Comparison of ENCODE assay signal across 23 mouse cellular contexts in genomic region chr16:56528079-56528688, GRCm38 (mm10). TPM values are rescaled to one million over a fixed set of nuclear protein-coding genes. Genes with fewer than 3 reads are reported as not detected.
"Had no signal": no experiment of that assay in that cellular context is flagged by ENCODE, and none has a peak within 500 bp of the region (broad histone marks: within the 10 kb centered on the region; RNA-seq: fewer than 3 reads in every experiment).

No protein-coding gene starts in this region.

- H3K4me3 ChIP-seq: left cerebral cortex, adult 2 months; liver, embryonic 12.5 days; liver, embryonic 15.5 days; midbrain, embryonic 12.5 days; midbrain, embryonic 15.5 days; neural tube, embryonic 12.5 days; neural tube, embryonic 15.5 days had no signal

- H3K4me1 ChIP-seq: liver, embryonic 12.5 days; liver, embryonic 15.5 days; midbrain, embryonic 12.5 days; midbrain, embryonic 15.5 days; neural tube, embryonic 12.5 days; neural tube, embryonic 15.5 days had no signal

- H3K27ac ChIP-seq: left cerebral cortex, adult 2 months; liver, embryonic 12.5 days; liver, embryonic 15.5 days; macrophage; midbrain, embryonic 12.5 days; midbrain, embryonic 15.5 days; neural tube, embryonic 12.5 days; neural tube, embryonic 15.5 days; stomach, postnatal 0 days had no signal

- H3K9ac ChIP-seq: liver, embryonic 12.5 days; liver, embryonic 15.5 days; midbrain, embryonic 12.5 days; midbrain, embryonic 15.5 days; neural tube, embryonic 12.5 days; neural tube, embryonic 15.5 days had no signal

- ATAC-seq: intestine, embryonic 16.5 days; liver, embryonic 12.5 days; midbrain, embryonic 15.5 days had no signal

- H3K36me3 ChIP-seq: liver, embryonic 12.5 days; liver, embryonic 15.5 days; midbrain, embryonic 12.5 days; midbrain, embryonic 15.5 days; neural tube, embryonic 12.5 days; neural tube, embryonic 15.5 days had no signal

- H3K9me3 ChIP-seq: liver, embryonic 12.5 days; liver, embryonic 15.5 days; midbrain, embryonic 12.5 days; midbrain, embryonic 15.5 days; neural tube, embryonic 12.5 days; neural tube, embryonic 15.5 days had no signal

- H3K4me2 ChIP-seq: liver, embryonic 12.5 days; liver, embryonic 15.5 days; midbrain, embryonic 12.5 days; midbrain, embryonic 15.5 days; neural tube, embryonic 12.5 days; neural tube, embryonic 15.5 days had no signal

- H3K27me3 ChIP-seq: liver, embryonic 12.5 days; liver, embryonic 15.5 days; midbrain, embryonic 12.5 days; midbrain, embryonic 15.5 days; neural tube, embryonic 12.5 days; neural tube, embryonic 15.5 days had no signal

- DNase-seq: kidney, adult 18-20 months; kidney, adult 9 months; kidney, postnatal 14 days; kidney, postnatal 4 days; layer of hippocampus, adult 9-11 months; layer of hippocampus, postnatal 36 days; lung, postnatal 14 days; right cerebral cortex, adult 18-20 months; right cerebral cortex, postnatal 14 days; right cerebral cortex, postnatal 4 days; thymus, adult 2 months; thymus, postnatal 14 days; thymus, postnatal 4 days had no signal

RNA-seq across cellular contexts. Expression of gene Abi3bp, which starts 50.5 kb away (rescaled TPM):
- polyA plus RNA-seq: macrophage had no signal
